In genomic region chr10:90753106-90753505, GRCm38 (mm10) we compare ENCODE assay signal across 12 mouse cellular contexts.
DNase-seq lines count a peak whose midpoint lies in the region; ATAC-seq and TF ChIP-seq lines count a peak whose summit lies in the region.
"Had no signal": no experiment of that assay in that cellular context is flagged by ENCODE, and none has a peak within 500 bp of the region (broad histone marks: within the 10 kb centered on the region; RNA-seq: fewer than 3 reads in every experiment).

No protein-coding gene starts in this region.

- no peaks in the 10 kb centered on the region for H3K4me1 ChIP-seq in heart, embryonic 12.5 days (replicated peaks)
- H3K4me1 ChIP-seq in forebrain, postnatal 0 days (ENCODE audit: insufficient read depth), result 0 out of 2 replicates have a peak, but pooled peaks cover 4% of the 10 kb centered on the region
- H3K4me1 ChIP-seq in liver, embryonic 12.5 days, result no peaks in the 10 kb centered on the region
- H3K4me1 ChIP-seq: stomach, embryonic 15.5 days had no signal

- H3K27me3 ChIP-seq in heart, embryonic 12.5 days (replicated peaks), result no peaks in the 10 kb centered on the region
- no peaks in the 10 kb centered on the region for H3K27me3 ChIP-seq in forebrain, postnatal 0 days (ENCODE audit: insufficient read depth, low read length)
- H3K27me3 ChIP-seq in liver, embryonic 12.5 days (replicated peaks), result no peaks in the 10 kb centered on the region
- H3K27me3 ChIP-seq: neural tube, embryonic 13.5 days; stomach, embryonic 15.5 days had no signal

- no peak overlapping the region for H3K4me2 ChIP-seq in heart, embryonic 12.5 days
- no peak overlapping the region for H3K4me2 ChIP-seq in forebrain, postnatal 0 days (ENCODE audit: low read depth)
- no peak overlapping the region for H3K4me2 ChIP-seq in liver, embryonic 12.5 days
- H3K4me2 ChIP-seq: neural tube, embryonic 13.5 days; stomach, embryonic 15.5 days had no signal

- no peak; the same call in 1 of the 2 replicates for ATAC-seq in heart, embryonic 12.5 days (ENCODE audit: insufficient number of reproducible peaks, low FRiP score)
- peak; percentile 70 for ATAC-seq in forebrain, postnatal 0 days
- ATAC-seq in erythroblast, adult 5-6 weeks (replicated peaks; ENCODE audit: low FRiP score, poor library complexity, severe bottlenecking), result no peak
- no peak for ATAC-seq in liver, embryonic 12.5 days

- intact Hi-C loops in heart, postnatal 10 days (cut with DNase I), result no loop called here
- intact Hi-C loops in left cerebral cortex, postnatal 25 days (cut with DNase I), result loop anchor here (5.0 kb wide), 2 partner anchors 79 to 119 kb away; no protein-coding TSS in a partner anchor

- no peak overlapping the region for H3K27ac ChIP-seq in heart, embryonic 12.5 days (ENCODE audit: poor library complexity, severe bottlenecking)
- H3K27ac ChIP-seq in forebrain, postnatal 0 days (ENCODE audit: low read depth, low read length), result no peak overlapping the region
- no peak overlapping the region for H3K27ac ChIP-seq in liver, embryonic 12.5 days
- H3K27ac ChIP-seq: macrophage; stomach, embryonic 15.5 days had no signal

- peak; percentile 10 to 28 for DNase-seq in heart, postnatal 10 days
- peak; percentile 67 for DNase-seq in brain, embryonic 14.5 days (ENCODE audit: low read depth)
- peak; percentile 59 for DNase-seq in forebrain, postnatal 0 days
- DNase-seq in left cerebral cortex, postnatal 25 days (ENCODE audit: low spot score in 2 of 2), result peak; percentile 70 to 95
- DNase-seq in spleen, adult 18-20 months, result no peak
- DNase-seq: adrenal gland, postnatal 10 days had no signal

- H3K9ac ChIP-seq in heart, embryonic 12.5 days, result no peak overlapping the region
- no peak overlapping the region for H3K9ac ChIP-seq in forebrain, postnatal 0 days
- H3K9ac ChIP-seq in liver, embryonic 12.5 days, result no peak overlapping the region
- H3K9ac ChIP-seq: neural tube, embryonic 13.5 days; stomach, embryonic 15.5 days had no signal

- H3K36me3 ChIP-seq in heart, embryonic 12.5 days, result no peaks in the 10 kb centered on the region
- H3K36me3 ChIP-seq in forebrain, postnatal 0 days (ENCODE audit: insufficient read depth), result no peaks in the 10 kb centered on the region
- H3K36me3 ChIP-seq in liver, embryonic 12.5 days, result no peaks in the 10 kb centered on the region
- H3K36me3 ChIP-seq: neural tube, embryonic 13.5 days; stomach, embryonic 15.5 days had no signal

- H3K9me3 ChIP-seq in heart, embryonic 12.5 days (replicated peaks), result peaks cover 8% of the 10 kb centered on the region
- no peaks in the 10 kb centered on the region for H3K9me3 ChIP-seq in forebrain, postnatal 0 days (ENCODE audit: low read length)
- H3K9me3 ChIP-seq in liver, embryonic 12.5 days (replicated peaks), result no peaks in the 10 kb centered on the region
- H3K9me3 ChIP-seq: neural tube, embryonic 13.5 days; stomach, embryonic 15.5 days had no signal

- no peak for TF ChIP-seq CTCF in brain, embryonic 14.5 days (IDR thresholded peaks at IDR 0.05; ENCODE audit: borderline replicate concordance, extremely low read depth, insufficient read depth, insufficient read length)
- TF ChIP-seq CTCF in forebrain, postnatal 0 days (IDR thresholded peaks at IDR 0.05; ENCODE audit: low read depth), result no peak

- no peak overlapping the region for H3K4me3 ChIP-seq in heart, embryonic 12.5 days
- no peak overlapping the region for H3K4me3 ChIP-seq in forebrain, postnatal 0 days (ENCODE audit: low read depth, low read length)
- H3K4me3 ChIP-seq in liver, embryonic 12.5 days, result no peak overlapping the region
- H3K4me3 ChIP-seq: neural tube, embryonic 13.5 days; stomach, embryonic 15.5 days had no signal

- 66% methylated on average over 9 of the region's 9 CpGs for WGBS in heart, embryonic 12.5 days
- WGBS in forebrain, postnatal 0 days, result 43% methylated on average over 9 of the region's 9 CpGs
- WGBS in liver, embryonic 12.5 days (ENCODE audit: insufficient replicate concordance), result 68% methylated on average over 9 of the region's 9 CpGs

- TF ChIP-seq POLR2A in brain, embryonic 14.5 days (IDR thresholded peaks at IDR 0.05; ENCODE audit: borderline replicate concordance, extremely low read depth, insufficient read depth, insufficient read length, poor library complexity, severe bottlenecking), result no peak

Comparison
In these comparisons a context has a peak if more than half of its experiments do, and no peak if none do; other contexts are left out.
1. DNase-seq: peak in heart, postnatal 10 days (2 of 2), brain, embryonic 14.5 days (single experiment), forebrain, postnatal 0 days (single experiment) and left cerebral cortex, postnatal 25 days (2 of 2); none in spleen, adult 18-20 months (0 of 2).